Mouse (Mus musculus): ENCODE measurements at regions not wholly inside any gene's neighbourhood (a gene's known extent, or its start where the extent isn't known, plus 50 kb on each side); places are given as distances from the start of the nearest gene placed in this dataset.

GRCm38 (mm10) chr15:67467404-67468345 lies 967.0 kb upstream of the Lrrc6 start:
- peak; percentile 80 for ATAC-seq (ENCODE audit: low TSS enrichment)

GRCm38 (mm10) chr15:67462863-67463262 lies 962.2 kb upstream of the Lrrc6 start:
- no peak for ATAC-seq (ENCODE audit: low TSS enrichment)

- no peak for ATAC-seq (ENCODE audit: low TSS enrichment)
Measured at GRCm38 (mm10) chr15:67460384-67460783, 959.7 kb upstream of the Lrrc6 start.

GRCm38 (mm10) chr15:67434284-67434683 lies 933.6 kb upstream of the Lrrc6 start:
- ATAC-seq (ENCODE audit: low TSS enrichment), result peak; percentile 81

- ATAC-seq (ENCODE audit: low TSS enrichment), result no peak
Measured at GRCm38 (mm10) chr15:67423922-67424321, 923.2 kb upstream of the Lrrc6 start.

- no peak for ATAC-seq (ENCODE audit: low TSS enrichment)
Measured at GRCm38 (mm10) chr15:67422277-67422953, 921.7 kb upstream of the Lrrc6 start.

GRCm38 (mm10) chr15:67420776-67421175 lies 920.1 kb upstream of the Lrrc6 start:
- no peak for ATAC-seq (ENCODE audit: low TSS enrichment)

- peak; percentile 62 for ATAC-seq (ENCODE audit: low TSS enrichment)
Measured at GRCm38 (mm10) chr15:67419733-67420132, 919.0 kb upstream of the Lrrc6 start.

- ATAC-seq (ENCODE audit: low TSS enrichment), result no peak
Measured at GRCm38 (mm10) chr15:67417742-67418163, 917.0 kb upstream of the Lrrc6 start.

- no peak for ATAC-seq (ENCODE audit: low TSS enrichment)
Measured at GRCm38 (mm10) chr15:67415840-67416239, 915.1 kb upstream of the Lrrc6 start.

- no peak for ATAC-seq (ENCODE audit: low TSS enrichment)
Measured at GRCm38 (mm10) chr15:67414371-67414930, 913.7 kb upstream of the Lrrc6 start.

- ATAC-seq (ENCODE audit: low TSS enrichment), result no peak
Measured at GRCm38 (mm10) chr15:67413581-67413980, 912.9 kb upstream of the Lrrc6 start.

GRCm38 (mm10) chr15:67412394-67412793 lies 911.7 kb upstream of the Lrrc6 start:
- no peak for ATAC-seq (ENCODE audit: low TSS enrichment)

GRCm38 (mm10) chr15:67411657-67412056 lies 910.9 kb upstream of the Lrrc6 start:
- no peak for ATAC-seq (ENCODE audit: low TSS enrichment)

GRCm38 (mm10) chr15:67410012-67410411 lies 909.3 kb upstream of the Lrrc6 start:
- no peak for ATAC-seq (ENCODE audit: low TSS enrichment)

- ATAC-seq (ENCODE audit: low TSS enrichment), result no peak
Measured at GRCm38 (mm10) chr15:67408871-67409559, 908.3 kb upstream of the Lrrc6 start.

- ATAC-seq (ENCODE audit: low TSS enrichment), result no peak
Measured at GRCm38 (mm10) chr15:67407244-67407643, 906.5 kb upstream of the Lrrc6 start.

- no peak for ATAC-seq (ENCODE audit: low TSS enrichment)
Measured at GRCm38 (mm10) chr15:67405523-67405922, 904.8 kb upstream of the Lrrc6 start.

- no peak for ATAC-seq (ENCODE audit: low TSS enrichment)
Measured at GRCm38 (mm10) chr15:67405011-67405410, 904.3 kb upstream of the Lrrc6 start.

GRCm38 (mm10) chr15:67402310-67402709 lies 901.6 kb upstream of the Lrrc6 start:
- ATAC-seq (ENCODE audit: low TSS enrichment), result no peak

GRCm38 (mm10) chr15:67397269-67397668 lies 896.6 kb upstream of the Lrrc6 start:
- no peak for ATAC-seq (ENCODE audit: low TSS enrichment)

GRCm38 (mm10) chr15:67395114-67395513 lies 894.4 kb upstream of the Lrrc6 start:
- no peak for ATAC-seq (ENCODE audit: low TSS enrichment)
